Mouse (Mus musculus): Measurements from ENCODE around the gene Atm. TPM values are rescaled to one million over a fixed set of nuclear protein-coding genes. Genes with fewer than 3 reads are reported as not detected.

The Atm gene
- polyA plus RNA-seq, 1 experiment, result 1.5 TPM

GRCm38 (mm10) chr9:53400696-53401095 is 135.8 kb downstream of the Atm start:
- WGBS, result 92% methylated on average over 4 of the region's 4 CpGs
- no peak for TF ChIP-seq POLR2A (IDR thresholded peaks at IDR 0.05; ENCODE audit: borderline replicate concordance, extremely low read depth, low read depth, low read length)

GRCm38 (mm10) chr9:53399537-53399936 is 137.0 kb downstream of the Atm start:
- no peak for DNase-seq
- H3K4me1 ChIP-seq (ENCODE audit: control insufficient read depth, insufficient read depth, low read length), result peaks cover 7% of the 10 kb centered on the region
- H3K4me3 ChIP-seq (replicated peaks; ENCODE audit: extremely low read depth, low read depth, low read length), result no peak overlapping the region
- TF ChIP-seq POLR2A (IDR thresholded peaks at IDR 0.05; ENCODE audit: borderline replicate concordance, extremely low read depth, low read depth, low read length) (no peak), CTCF (IDR thresholded peaks at IDR 0.05; ENCODE audit: insufficient read depth, low read length) (no peak)
- WGBS, result 97% methylated on average over 8 of the region's 8 CpGs

More at GRCm38 (mm10) chr9:53400696-53401095, 135.8 kb downstream of the Atm start:
- Histone ChIP-seq H3K4me3 (replicated peaks; ENCODE audit: extremely low read depth, low read depth, low read length) (no peak overlapping the region), H3K4me1 (ENCODE audit: control insufficient read depth, insufficient read depth, low read length) (peaks cover 7% of the 10 kb centered on the region)
- DNase-seq, result no peak

- 13% methylated on average over 5 of the region's 5 CpGs for WGBS
- Histone ChIP-seq H3K4me1 (ENCODE audit: control insufficient read depth, insufficient read depth, low read length) (peaks cover 7% of the 10 kb centered on the region), H3K4me3 (replicated peaks; ENCODE audit: extremely low read depth, low read depth, low read length) (no peak overlapping the region)
- TF ChIP-seq POLR2A (IDR thresholded peaks at IDR 0.05; ENCODE audit: borderline replicate concordance, extremely low read depth, low read depth, low read length) (no peak), CTCF (IDR thresholded peaks at IDR 0.05; ENCODE audit: insufficient read depth, low read length) (peak; percentile 75)
- DNase-seq, result peak; percentile 62
Measured at GRCm38 (mm10) chr9:53398388-53398700, 138.2 kb downstream of the Atm start.

- DNase-seq, result no peak
- peaks cover 7% of the 10 kb centered on the region for H3K4me1 ChIP-seq (ENCODE audit: control insufficient read depth, insufficient read depth, low read length)
- no peak overlapping the region for H3K4me3 ChIP-seq (replicated peaks; ENCODE audit: extremely low read depth, low read depth, low read length)
- WGBS, result 68% methylated on average over 13 of the region's 13 CpGs
- TF ChIP-seq POLR2A (IDR thresholded peaks at IDR 0.05; ENCODE audit: borderline replicate concordance, extremely low read depth, low read depth, low read length), result no peak
- no peak for TF ChIP-seq CTCF (IDR thresholded peaks at IDR 0.05; ENCODE audit: insufficient read depth, low read length)
Measured at GRCm38 (mm10) chr9:53397685-53398387, 138.7 kb downstream of the Atm start.

- H3K4me3 ChIP-seq (replicated peaks; ENCODE audit: extremely low read depth, low read depth, low read length), result no peak overlapping the region
- WGBS, result 66% methylated on average over 7 of the region's 7 CpGs
- TF ChIP-seq CTCF (IDR thresholded peaks at IDR 0.05; ENCODE audit: insufficient read depth, low read length) (no peak), POLR2A (IDR thresholded peaks at IDR 0.05; ENCODE audit: borderline replicate concordance, extremely low read depth, low read depth, low read length) (no peak)
- H3K4me1 ChIP-seq (ENCODE audit: control insufficient read depth, insufficient read depth, low read length), result no peaks in the 10 kb centered on the region
- no peak for DNase-seq
Measured at GRCm38 (mm10) chr9:53390136-53390535, 146.4 kb downstream of the Atm start.

Other genes with a start within 250 kb of the Atm start
- 3.4 and 4.8 TPM in 2 replicates for gene Exph5, start 235.1 kb downstream of the Atm start, polyA plus RNA-seq (2012; rRNA removed)
- 11.5 and 14.2 TPM in 2 replicates for gene Kdelc2, start 152.7 kb downstream of the Atm start, polyA plus RNA-seq (2012; rRNA removed)
- 0.55 and 1.3 TPM in 2 replicates for gene 4930550C14Rik, start 134.4 kb downstream of the Atm start, polyA plus RNA-seq (2012; rRNA removed)
- gene Npat, start 307 bp upstream of the Atm start, polyA plus RNA-seq (2012; rRNA removed), result 2.0 and 2.1 TPM in 2 replicates
- 15.9 and 22.9 TPM in 2 replicates for gene Acat1, start 73.6 kb upstream of the Atm start, polyA plus RNA-seq (2012; rRNA removed)
- gene Cul5, start 133.3 kb upstream of the Atm start, polyA plus RNA-seq (2012; rRNA removed), result 4.5 and 4.7 TPM in 2 replicates
- 0.21 and 0.24 TPM in 2 replicates for gene Rab39, start 169.5 kb upstream of the Atm start, polyA plus RNA-seq (2012; rRNA removed)
- gene Slc35f2, start 234.8 kb upstream of the Atm start, polyA plus RNA-seq (2012; rRNA removed), result 0.19 and 0.65 TPM in 2 replicates

Data from lung, adult 2 months (tissue).